Mouse (Mus musculus): Measurements from ENCODE around the gene Uchl4.

DNA sequence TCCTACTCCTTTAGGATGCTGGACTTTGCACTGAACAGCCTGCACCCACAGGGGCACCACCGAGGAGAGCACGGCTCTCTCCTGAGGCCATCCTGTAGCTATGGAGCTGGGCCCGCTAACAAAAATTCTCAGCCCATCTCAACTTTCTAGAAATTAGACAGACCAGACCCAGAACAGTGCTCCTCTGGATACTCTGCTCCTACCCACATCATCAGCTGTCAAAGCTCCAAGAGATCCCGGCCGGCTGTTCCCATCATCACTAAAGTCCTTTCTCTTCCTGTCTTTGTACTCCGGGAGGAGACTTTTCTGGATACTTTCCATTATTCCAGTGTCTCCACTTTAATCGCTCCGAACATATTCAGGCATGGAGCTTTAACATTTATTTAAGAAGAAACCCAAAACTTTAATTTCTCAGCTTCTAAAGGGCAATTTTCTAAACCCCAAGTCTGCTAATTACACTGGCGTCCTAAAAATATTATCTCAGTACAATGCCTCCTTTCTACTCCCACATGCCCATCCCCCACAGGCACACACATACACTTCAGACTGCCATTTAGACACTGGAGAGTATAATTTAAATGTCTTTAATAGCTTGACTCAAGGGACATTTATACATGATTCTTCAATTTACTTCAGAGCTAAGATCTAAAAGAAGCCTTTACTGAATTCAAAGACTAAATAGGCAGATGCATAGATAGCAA lies 2.6 kb upstream of the Uchl4 start:
- TF ChIP-seq CTCF (IDR thresholded peaks at IDR 0.05; ENCODE audit: borderline replicate concordance, insufficient read depth, low read length) (no peak), POLR2A (IDR thresholded peaks at IDR 0.05; ENCODE audit: low read depth, low read length) (no peak)

Measured in embryonic fibroblast, embryonic 13.5 days (primary cell).